In genomic region chr7:127087278-127088010, GRCm38 (mm10) we compare ENCODE assay signal across 14 mouse cellular contexts. TPM values are rescaled to one million over a fixed set of nuclear protein-coding genes. Genes with fewer than 3 reads are reported as not detected.
"Had no signal": no experiment of that assay in that cellular context is flagged by ENCODE, and none has a peak within 500 bp of the region (broad histone marks: within the 10 kb centered on the region; RNA-seq: fewer than 3 reads in every experiment).

Gene Zg16 (minus strand): TSS chr7:127087328.

RNA-seq across cellular contexts. Expression of gene Zg16, which starts in this region (rescaled TPM):
- total RNA-seq: layer of hippocampus, postnatal 25 days; left cerebral cortex, adult 2 months; left cerebral cortex, postnatal 14 days had no signal
- polyA plus RNA-seq: kidney, adult 2 months; kidney, embryonic 15.5 days; limb, embryonic 10.5 days; limb, embryonic 14.5 days; lung, embryonic 16.5 days; midbrain, embryonic 10.5 days; midbrain, embryonic 14.5 days; myocyte; neural tube, embryonic 11.5 days; neural tube, embryonic 15.5 days; stomach, embryonic 14.5 days had no signal
